Mouse (Mus musculus): ENCODE measurements around the gene Sgcd. TPM values are rescaled to one million over a fixed set of nuclear protein-coding genes. Genes with fewer than 3 reads are reported as not detected.

Gene Sgcd
- polyA plus RNA-seq, 1 experiment = 52.2 TPM

DNA sequence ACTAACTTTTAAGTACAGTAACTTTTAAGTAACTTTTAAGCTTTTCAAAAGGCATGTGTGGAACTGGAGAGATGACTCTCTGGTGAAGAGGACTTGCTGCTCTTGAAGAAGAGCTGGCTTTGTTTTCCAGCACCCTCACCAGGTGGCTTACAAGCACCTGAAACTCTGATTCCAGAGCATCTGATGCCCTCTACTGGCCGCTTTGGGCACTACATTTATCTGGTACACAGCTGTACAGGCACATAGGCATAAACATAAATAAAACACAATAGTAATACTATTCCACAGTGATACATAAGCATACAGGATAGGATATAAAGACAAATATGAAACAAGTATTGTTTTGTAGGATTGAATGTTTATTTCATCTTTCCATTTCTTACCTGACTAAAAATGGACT, 330.6 kb downstream of the Sgcd start:
- Histone ChIP-seq H3K4me1 (ENCODE audit: control insufficient read depth, insufficient read depth, low read length) (no peaks in the 10 kb centered on the region), H3K4me3 (ENCODE audit: insufficient read depth, low read length) (no peak overlapping the region), H3K27ac (ENCODE audit: insufficient read depth, low read length) (no peak overlapping the region)
- TF ChIP-seq POLR2A (IDR thresholded peaks at IDR 0.05; ENCODE audit: low read depth, low read length) = no peak
- TF ChIP-seq CTCF (IDR thresholded peaks at IDR 0.05; ENCODE audit: borderline replicate concordance, insufficient read depth, low read length) = 0 out of 2 replicates have a peak, but pooled peaks have one; percentile 12

DNA sequence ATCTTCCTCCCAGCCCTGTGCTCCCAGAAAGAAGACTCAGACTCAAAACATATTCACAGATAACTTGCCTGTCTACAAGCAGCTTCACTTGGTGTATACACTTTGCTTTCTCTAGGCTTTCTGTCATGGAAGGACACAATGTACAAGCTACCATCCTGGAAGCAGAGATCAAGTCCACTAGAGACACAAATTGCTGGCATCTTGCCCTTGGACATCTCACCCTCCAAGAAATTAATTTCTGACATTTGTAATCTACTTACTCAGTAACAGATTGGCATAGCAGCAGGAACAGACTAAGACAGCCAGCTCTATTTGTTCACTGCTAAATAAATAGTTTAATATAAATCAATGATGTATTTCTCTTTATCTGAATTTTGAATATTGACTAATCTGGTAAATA, 342.9 kb downstream of the Sgcd start:
- no peak overlapping the region for H3K27ac ChIP-seq (ENCODE audit: insufficient read depth, low read length)
- H3K4me3 ChIP-seq (ENCODE audit: insufficient read depth, low read length) = no peak overlapping the region
- TF ChIP-seq POLR2A (IDR thresholded peaks at IDR 0.05; ENCODE audit: low read depth, low read length) = no peak
- no peak for TF ChIP-seq CTCF (IDR thresholded peaks at IDR 0.05; ENCODE audit: borderline replicate concordance, insufficient read depth, low read length)
- no peaks in the 10 kb centered on the region for H3K4me1 ChIP-seq (ENCODE audit: control insufficient read depth, insufficient read depth, low read length)

DNA sequence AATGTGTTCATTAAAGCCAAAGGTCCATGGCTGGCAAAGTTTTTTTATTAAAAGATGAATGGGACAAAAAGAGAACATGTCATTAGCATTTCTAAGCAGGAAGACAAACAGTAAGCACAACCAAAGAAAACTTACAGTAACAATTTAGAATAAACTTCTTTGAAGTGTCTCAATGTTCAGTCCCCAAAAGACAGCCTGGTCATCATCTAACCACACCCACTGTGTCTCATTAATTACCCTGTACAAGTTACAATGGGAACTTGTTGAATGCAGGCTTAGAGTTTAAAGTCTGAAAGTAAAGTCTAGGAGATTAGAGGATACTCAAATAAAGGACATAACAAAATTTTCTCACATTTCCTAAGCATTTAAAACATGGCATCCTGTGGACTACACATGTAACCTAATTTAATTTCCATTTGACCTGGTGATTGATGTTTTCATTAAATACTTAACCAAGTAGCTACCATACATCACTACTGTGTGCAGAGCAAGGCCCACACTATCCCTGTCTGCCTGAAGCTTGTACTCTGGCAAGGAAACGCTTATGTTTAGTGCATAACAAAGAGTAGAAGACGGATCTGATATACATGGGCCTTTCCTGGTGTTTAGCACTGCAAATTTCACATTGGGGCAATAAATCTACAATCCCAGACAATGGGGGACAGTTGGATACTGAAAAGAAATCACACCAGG, 347.1 kb downstream of the Sgcd start:
- H3K27ac ChIP-seq (ENCODE audit: insufficient read depth, low read length) = no peak overlapping the region
- no peaks in the 10 kb centered on the region for H3K4me1 ChIP-seq (ENCODE audit: control insufficient read depth, insufficient read depth, low read length)
- H3K4me3 ChIP-seq (ENCODE audit: insufficient read depth, low read length) = no peak overlapping the region
- TF ChIP-seq CTCF (IDR thresholded peaks at IDR 0.05; ENCODE audit: borderline replicate concordance, insufficient read depth, low read length) = no peak
- TF ChIP-seq POLR2A (IDR thresholded peaks at IDR 0.05; ENCODE audit: low read depth, low read length) = no peak

DNA sequence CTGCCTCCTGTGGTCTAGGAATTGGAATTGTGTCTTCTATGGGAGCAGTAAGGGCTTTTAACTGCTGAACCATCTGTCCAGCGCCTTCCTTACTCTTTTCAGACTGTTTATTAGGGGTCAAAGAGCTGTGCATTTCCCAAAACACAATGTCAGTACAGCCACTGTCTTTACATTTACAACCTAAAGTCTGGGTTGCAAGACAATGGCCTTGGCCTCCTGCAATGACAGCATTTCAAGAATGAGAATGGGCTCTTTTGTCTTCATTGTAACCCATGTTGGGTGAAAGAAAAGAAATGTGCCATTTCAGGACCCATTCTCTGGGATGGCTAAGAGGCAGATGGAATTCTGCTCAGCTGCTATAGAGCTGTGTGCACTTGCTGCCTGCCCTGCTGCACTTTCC, 348.2 kb downstream of the Sgcd start:
- no peak for TF ChIP-seq CTCF (IDR thresholded peaks at IDR 0.05; ENCODE audit: borderline replicate concordance, insufficient read depth, low read length)
- TF ChIP-seq POLR2A (IDR thresholded peaks at IDR 0.05; ENCODE audit: low read depth, low read length) = no peak
- H3K4me1 ChIP-seq (ENCODE audit: control insufficient read depth, insufficient read depth, low read length) = no peaks in the 10 kb centered on the region
- no peak overlapping the region for H3K27ac ChIP-seq (ENCODE audit: insufficient read depth, low read length)
- H3K4me3 ChIP-seq (ENCODE audit: insufficient read depth, low read length) = no peak overlapping the region

DNA sequence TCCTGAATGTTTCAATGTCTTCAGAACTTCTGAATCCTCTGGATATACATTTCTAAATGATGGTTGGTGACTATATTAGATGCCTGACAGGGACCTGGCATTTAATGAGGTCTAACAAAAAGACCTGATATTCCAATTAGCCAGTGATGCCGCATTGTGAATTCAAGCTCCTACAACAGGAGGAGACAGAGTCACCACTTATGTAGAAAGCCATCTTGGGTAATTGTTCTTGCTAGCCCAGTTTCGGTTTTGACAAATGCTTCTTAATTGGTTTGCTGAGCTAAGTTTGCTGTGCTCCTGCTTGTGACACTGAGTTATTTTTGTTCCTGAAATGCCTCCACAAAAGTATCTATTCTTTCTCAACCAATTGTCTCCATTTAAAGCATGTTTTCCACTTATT, 358.6 kb downstream of the Sgcd start:
- H3K4me1 ChIP-seq (ENCODE audit: control insufficient read depth, insufficient read depth, low read length) = no peaks in the 10 kb centered on the region

DNA sequence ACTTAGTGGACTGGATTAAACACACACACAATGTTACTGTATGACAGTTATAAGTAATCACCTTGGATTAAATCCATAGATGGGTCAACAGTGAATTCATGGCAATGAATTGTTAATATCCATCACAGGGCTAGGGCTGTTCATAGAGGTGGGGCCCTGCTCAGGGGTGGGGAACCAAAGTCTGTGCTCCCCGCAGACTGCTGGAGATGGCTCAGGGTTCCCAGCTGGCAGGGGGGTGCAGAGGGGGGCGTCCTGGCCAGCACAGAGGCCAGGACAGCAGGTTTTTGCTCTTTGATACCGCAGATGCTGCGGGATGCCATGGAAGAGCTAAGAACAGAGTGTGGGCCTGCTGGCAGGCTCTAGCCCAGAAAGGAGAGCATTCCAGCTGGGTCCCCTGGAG, 378.9 kb downstream of the Sgcd start:
- Histone ChIP-seq H3K27ac (ENCODE audit: insufficient read depth, low read length) (no peak overlapping the region), H3K4me1 (ENCODE audit: control insufficient read depth, insufficient read depth, low read length) (no peaks in the 10 kb centered on the region), H3K4me3 (ENCODE audit: insufficient read depth, low read length) (no peak overlapping the region)
- no peak for TF ChIP-seq POLR2A (IDR thresholded peaks at IDR 0.05; ENCODE audit: low read depth, low read length)
- no peak for TF ChIP-seq CTCF (IDR thresholded peaks at IDR 0.05; ENCODE audit: borderline replicate concordance, insufficient read depth, low read length)

More for the DNA sequence above, 358.6 kb downstream of the Sgcd start:
- no peak overlapping the region for H3K27ac ChIP-seq (ENCODE audit: insufficient read depth, low read length)
- H3K4me3 ChIP-seq (ENCODE audit: insufficient read depth, low read length) = no peak overlapping the region
- no peak for TF ChIP-seq POLR2A (IDR thresholded peaks at IDR 0.05; ENCODE audit: low read depth, low read length)

DNA sequence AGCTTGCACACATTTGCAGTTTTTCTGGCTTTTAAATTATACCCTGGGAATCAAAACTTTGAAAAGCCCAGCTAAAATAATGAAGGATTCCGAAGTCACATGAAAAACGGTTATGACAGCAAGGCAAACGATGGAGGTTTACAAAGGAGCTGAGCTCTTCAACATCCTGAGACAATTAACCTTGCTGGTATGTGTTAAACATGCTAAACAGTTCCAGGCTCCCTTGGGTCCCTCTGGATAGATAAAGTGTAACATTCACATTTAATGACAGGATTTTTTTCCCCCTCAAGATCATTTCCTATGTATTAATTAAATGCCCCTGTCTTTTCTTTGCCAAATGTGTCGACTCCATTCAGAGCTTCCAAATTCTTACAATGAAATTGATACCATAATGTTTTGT, 414.1 kb downstream of the Sgcd start:
- no peak for TF ChIP-seq POLR2A (IDR thresholded peaks at IDR 0.05; ENCODE audit: low read depth, low read length)
- TF ChIP-seq CTCF (IDR thresholded peaks at IDR 0.05; ENCODE audit: borderline replicate concordance, insufficient read depth, low read length) = no peak

DNA sequence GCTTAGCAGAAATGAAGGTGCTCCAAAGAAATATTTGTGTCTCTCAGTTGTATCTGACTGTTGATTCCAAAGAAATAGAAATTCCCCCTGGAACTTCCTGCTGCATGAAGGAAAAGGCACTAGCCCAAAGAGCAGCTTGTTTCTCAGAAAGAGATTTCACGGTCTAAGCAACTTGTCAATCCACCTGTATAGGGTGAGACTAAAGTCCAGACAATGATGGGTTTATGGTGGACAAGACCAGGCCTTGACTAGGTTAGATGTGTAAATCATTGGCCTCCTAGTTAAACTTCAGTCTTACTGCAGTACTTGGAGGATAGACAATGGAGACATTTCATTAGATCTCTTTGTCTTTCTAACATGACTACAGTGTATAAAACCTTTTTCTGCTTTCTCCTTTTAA, 420.3 kb downstream of the Sgcd start:
- H3K4me1 ChIP-seq (ENCODE audit: control insufficient read depth, insufficient read depth, low read length) = no peaks in the 10 kb centered on the region; the same call in 1 of the 2 replicates
- TF ChIP-seq CTCF (IDR thresholded peaks at IDR 0.05; ENCODE audit: borderline replicate concordance, insufficient read depth, low read length) = no peak
- no peak for TF ChIP-seq POLR2A (IDR thresholded peaks at IDR 0.05; ENCODE audit: low read depth, low read length)

More for the DNA sequence above, 414.1 kb downstream of the Sgcd start:
- Histone ChIP-seq H3K27ac (ENCODE audit: insufficient read depth, low read length) (no peak overlapping the region), H3K4me3 (ENCODE audit: insufficient read depth, low read length) (no peak overlapping the region), H3K4me1 (ENCODE audit: control insufficient read depth, insufficient read depth, low read length) (no peaks in the 10 kb centered on the region)

DNA sequence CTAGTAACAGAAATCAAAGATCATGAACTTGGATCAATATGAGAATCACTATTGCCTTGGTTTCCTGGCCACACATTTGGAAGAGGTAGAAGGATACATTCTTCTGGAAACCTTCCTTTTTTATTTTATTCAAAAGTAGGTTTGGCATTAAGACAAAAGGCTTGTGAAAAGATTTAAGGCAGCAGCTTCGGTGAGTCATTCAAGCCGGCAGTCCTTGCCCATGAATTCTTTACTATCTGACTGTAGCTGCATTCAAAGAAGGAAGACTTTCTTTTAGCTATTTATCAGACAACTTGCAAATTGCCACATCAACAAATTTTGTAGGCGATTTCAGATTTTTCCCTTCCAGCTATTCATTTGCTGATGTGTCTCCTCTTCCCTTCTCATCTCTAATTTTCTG, 422.6 kb downstream of the Sgcd start:
- no peaks in the 10 kb centered on the region; the same call in 1 of the 2 replicates for H3K4me1 ChIP-seq (ENCODE audit: control insufficient read depth, insufficient read depth, low read length)
- H3K4me3 ChIP-seq (ENCODE audit: insufficient read depth, low read length) = no peak overlapping the region
- TF ChIP-seq POLR2A (IDR thresholded peaks at IDR 0.05; ENCODE audit: low read depth, low read length) = no peak
- TF ChIP-seq CTCF (IDR thresholded peaks at IDR 0.05; ENCODE audit: borderline replicate concordance, insufficient read depth, low read length) = no peak
- H3K27ac ChIP-seq (ENCODE audit: insufficient read depth, low read length) = no peak overlapping the region

More for the DNA sequence above, 420.3 kb downstream of the Sgcd start:
- Histone ChIP-seq H3K4me3 (ENCODE audit: insufficient read depth, low read length) (no peak overlapping the region), H3K27ac (ENCODE audit: insufficient read depth, low read length) (no peak overlapping the region)

DNA sequence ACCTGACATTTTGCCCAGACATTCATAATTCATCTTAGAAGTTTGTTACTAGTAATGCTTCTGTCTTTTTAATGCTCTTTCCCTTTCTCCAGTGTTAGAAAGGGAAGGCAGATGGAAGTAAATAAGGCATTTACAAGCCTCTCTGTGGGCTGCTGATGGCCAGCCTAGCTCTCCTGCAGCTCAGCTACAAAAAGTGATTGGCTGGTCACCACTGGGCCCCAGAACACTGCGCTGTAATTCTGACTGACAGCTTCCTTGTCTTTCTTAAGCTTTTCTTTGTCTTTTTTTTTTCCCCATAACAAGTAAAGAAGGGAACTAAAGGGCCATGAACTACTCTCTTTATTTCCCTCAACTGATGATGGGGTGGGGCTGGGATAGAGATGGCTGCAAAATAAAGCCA, 463.9 kb downstream of the Sgcd start:
- H3K4me3 ChIP-seq (ENCODE audit: insufficient read depth, low read length) = no peak overlapping the region
- no peak overlapping the region for H3K27ac ChIP-seq (ENCODE audit: insufficient read depth, low read length)
- TF ChIP-seq CTCF (IDR thresholded peaks at IDR 0.05; ENCODE audit: borderline replicate concordance, insufficient read depth, low read length) (no peak), POLR2A (IDR thresholded peaks at IDR 0.05; ENCODE audit: low read depth, low read length) (no peak)
- H3K4me1 ChIP-seq (ENCODE audit: control insufficient read depth, insufficient read depth, low read length) = no peaks in the 10 kb centered on the region
